In genomic region chr8:91036905-91037304, GRCm38 (mm10) we compare ENCODE assay signal across 9 mouse cellular contexts.
"Had no signal": no experiment of that assay in that cellular context is flagged by ENCODE, and none has a peak within 500 bp of the region (broad histone marks: within the 10 kb centered on the region; RNA-seq: fewer than 3 reads in every experiment).

No protein-coding gene starts in this region.

- DNase-seq: gastrocnemius, adult 2 months; gastrocnemius, postnatal 10 days; gastrocnemius, postnatal 25 days; heart, adult 2 months; heart, postnatal 4 days; kidney, postnatal 4 days; liver; liver, embryonic 13.5 days; liver, postnatal 0 days had no signal
